Mouse (Mus musculus) lung, postnatal 0 days (tissue): ENCODE data around the gene Eif3g.
A peak's percentile ranks its signal among the peaks of the same experiment; 100 is the strongest.

Source experiments
- CTCF ChIP-seq: IDR thresholded peaks from 2 replicates; pipeline ENCODE4 v1.5.1; 2016; ENCODE audit warnings: antibody characterized with exemption, mild to moderate bottlenecking
- EP300 ChIP-seq: IDR thresholded peaks from 2 replicates; pipeline ENCODE4 v1.6.1; 2016; ENCODE audit warnings: antibody characterized with exemption, mild to moderate bottlenecking, control low read depth

- TF ChIP-seq CTCF, result peak; percentile 90
- no peak for TF ChIP-seq EP300
Observed at GRCm38 (mm10) chr9:20898511-20899073, at the start of gene Eif3g.
